Comparison of ENCODE assay signal across 8 mouse cellular contexts in the genomic region with DNA sequence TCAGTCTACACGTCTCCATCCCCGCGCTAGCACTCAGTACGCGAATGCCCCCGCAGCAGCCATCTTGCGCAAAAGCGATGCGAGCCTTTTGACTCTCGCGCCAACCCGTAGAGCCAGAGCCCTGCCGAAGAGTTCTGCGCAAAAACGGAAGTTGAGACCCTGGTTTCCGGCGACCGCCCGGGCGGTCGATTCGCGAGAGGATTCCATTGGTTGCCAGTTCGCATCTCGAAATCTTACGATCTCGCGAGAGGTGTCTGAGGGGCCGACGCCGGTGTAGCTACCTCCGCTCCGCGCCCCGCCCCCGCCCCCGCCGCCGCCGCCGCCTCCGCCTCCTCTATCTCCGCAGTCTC. TPM values are rescaled to one million over a fixed set of nuclear protein-coding genes. Genes with fewer than 3 reads are reported as not detected.
DNase-seq lines count a peak whose midpoint lies in the region; ATAC-seq lines count a peak whose summit lies in the region.

A gene (minus strand): TSS at position 77 of the 350 bp plus-strand sequence.
A gene (plus strand): TSS at position 195 of the 350 bp plus-strand sequence.

- peak; percentile 98 for DNase-seq in CD4-positive, CD25-positive, alpha-beta regulatory T cell, adult 2 months (ENCODE audit: low read depth, low spot score)
- DNase-seq in fat pad, adult 2 months (ENCODE audit: extremely low read depth, low read depth, low spot score) = peak; percentile 77
- DNase-seq in kidney, postnatal 10 days = peak; percentile 98
- DNase-seq in natural killer cell, adult 2 months (ENCODE audit: low spot score in 2 of 2) = peak; percentile 92 to 95

- H3K27me3 ChIP-seq in heart, embryonic 13.5 days (replicated peaks) = no peaks in the 10 kb centered on the region
- H3K27me3 ChIP-seq in liver, embryonic 12.5 days (replicated peaks) = no peaks in the 10 kb centered on the region
- no peaks in the 10 kb centered on the region for H3K27me3 ChIP-seq in stomach, embryonic 15.5 days (replicated peaks)

- peaks cover 36% of the 10 kb centered on the region for H3K36me3 ChIP-seq in heart, embryonic 13.5 days
- H3K36me3 ChIP-seq in liver, embryonic 12.5 days = peaks cover 47% of the 10 kb centered on the region
- peaks cover 8% of the 10 kb centered on the region; the same call in 1 of the 2 replicates for H3K36me3 ChIP-seq in stomach, embryonic 15.5 days

- H3K27ac ChIP-seq in brown adipose tissue, adult 24 weeks (replicated peaks; ENCODE audit: low read depth, low read length) = peak within 1 kb of the TSS; percentile 99
- H3K27ac ChIP-seq in heart, embryonic 13.5 days (replicated peaks) = peak within 1 kb of the TSS; percentile 92
- H3K27ac ChIP-seq in liver, embryonic 12.5 days = peak within 1 kb of the TSS; percentile 99
- peak within 1 kb of the TSS; percentile 93 for H3K27ac ChIP-seq in stomach, embryonic 15.5 days

- peak within 1 kb of the TSS; percentile 99 for H3K4me3 ChIP-seq in brown adipose tissue, adult 24 weeks (ENCODE audit: insufficient read depth, low read depth, low read length)
- H3K4me3 ChIP-seq in heart, embryonic 13.5 days = peak within 1 kb of the TSS; percentile 100
- H3K4me3 ChIP-seq in liver, embryonic 12.5 days = peak within 1 kb of the TSS; percentile 93
- peak within 1 kb of the TSS; percentile 92 for H3K4me3 ChIP-seq in stomach, embryonic 15.5 days (replicated peaks)

- ATAC-seq in heart, embryonic 13.5 days (ENCODE audit: extremely low read depth, insufficient number of reproducible peaks, low FRiP score, low TSS enrichment) = peak; percentile 89
- ATAC-seq in liver, embryonic 12.5 days = peak; percentile 80
- ATAC-seq in stomach, embryonic 15.5 days (ENCODE audit: insufficient read depth, low FRiP score, low read depth) = peak; percentile 92

- H3K4me1 ChIP-seq in brown adipose tissue, adult 24 weeks (ENCODE audit: control insufficient read depth, insufficient read depth, insufficient read length, low read length) = peaks cover 16% of the 10 kb centered on the region
- H3K4me1 ChIP-seq in heart, embryonic 13.5 days = peaks cover 42% of the 10 kb centered on the region
- peaks cover 70% of the 10 kb centered on the region for H3K4me1 ChIP-seq in liver, embryonic 12.5 days
- H3K4me1 ChIP-seq in stomach, embryonic 15.5 days = peaks cover 21% of the 10 kb centered on the region

- under 1% methylated on average over 42 of the region's 43 CpGs for WGBS in heart, embryonic 13.5 days
- under 1% methylated on average over 42 of the region's 43 CpGs for WGBS in liver, embryonic 12.5 days (ENCODE audit: insufficient replicate concordance)
- under 1% methylated on average over 37 of the region's 43 CpGs for WGBS in stomach, embryonic 15.5 days

- peak within 1 kb of the TSS; percentile 100 for H3K9ac ChIP-seq in heart, embryonic 13.5 days
- H3K9ac ChIP-seq in liver, embryonic 12.5 days = peak within 1 kb of the TSS; percentile 99
- peak within 1 kb of the TSS; percentile 100 for H3K9ac ChIP-seq in stomach, embryonic 15.5 days

- H3K9me3 ChIP-seq in heart, embryonic 13.5 days = no peaks in the 10 kb centered on the region
- H3K9me3 ChIP-seq in liver, embryonic 12.5 days (replicated peaks) = no peaks in the 10 kb centered on the region
- H3K9me3 ChIP-seq in stomach, embryonic 15.5 days = no peaks in the 10 kb centered on the region

- peak within 1 kb of the TSS; percentile 91 for H3K4me2 ChIP-seq in heart, embryonic 13.5 days
- peak within 1 kb of the TSS; percentile 88 for H3K4me2 ChIP-seq in liver, embryonic 12.5 days
- peak within 1 kb of the TSS; percentile 69 for H3K4me2 ChIP-seq in stomach, embryonic 15.5 days

RNA-seq across cellular contexts. Expression of the first gene that starts in this region (rescaled TPM):
- 13.6 and 15.3 TPM in 2 replicates for polyA plus RNA-seq in brown adipose tissue, adult 24 weeks (2012; ENCODE audit: insufficient read depth, insufficient read length, missing spikeins)
- 14.8 and 16.4 TPM in 2 replicates for polyA plus RNA-seq in heart, embryonic 13.5 days (2015; fragmentation: Nextera tagmentation; extraction: Ambion mirVana)
- 20.6 and 21.5 TPM in 2 replicates for polyA plus RNA-seq in liver, embryonic 12.5 days (2016; fragmentation: Nextera tagmentation; extraction: Ambion mirVana)
- 25.2 and 26.8 TPM in 2 replicates for polyA plus RNA-seq in stomach, embryonic 15.5 days (2015; fragmentation: Nextera tagmentation; extraction: Ambion mirVana)

RNA-seq across cellular contexts. Expression of the second gene that starts in this region (rescaled TPM):
- 40.1 and 72.7 TPM in 2 replicates for polyA plus RNA-seq in brown adipose tissue, adult 24 weeks (2012; ENCODE audit: insufficient read depth, insufficient read length, missing spikeins)
- 43.8 and 50.4 TPM in 2 replicates for polyA plus RNA-seq in heart, embryonic 13.5 days (2015; fragmentation: Nextera tagmentation; extraction: Ambion mirVana)
- 102 and 111 TPM in 2 replicates for polyA plus RNA-seq in liver, embryonic 12.5 days (2016; fragmentation: Nextera tagmentation; extraction: Ambion mirVana)
- polyA plus RNA-seq in stomach, embryonic 15.5 days (2015; fragmentation: Nextera tagmentation; extraction: Ambion mirVana) = 61.4 TPM in 2 replicates

Comparison
In these comparisons a context has a peak if more than half of its experiments do, and no peak if none do; other contexts are left out.
1. Peak in every context shown above with its lines: DNase-seq, ATAC-seq, H3K4me3 ChIP-seq and H3K27ac ChIP-seq.